Mouse (Mus musculus) adrenal gland, postnatal 25 days (tissue): ENCODE results near the gene Tbc1d2b. TPM values are rescaled to one million over a fixed set of nuclear protein-coding genes. Genes with fewer than 3 reads are reported as not detected.

Experiments used
- DNase-seq: peaks from one replicate; pipeline ENCODE4 v3.0.0; 2021; ENCODE audit warnings: mixed read lengths
- total RNA-seq: library from RNA; stranded (reverse); gene quantifications from 2 replicates; pipeline ENCODE4 v1.2.3, GENCODE M21; 2021

Gene Tbc1d2b
- total RNA-seq, 1 experiment from 2014 or later: 44.4 TPM

- no peak for DNase-seq
Measured at GRCm38 (mm10) chr9:90265322-90266039, 5.1 kb downstream of the Tbc1d2b start.

DNA sequence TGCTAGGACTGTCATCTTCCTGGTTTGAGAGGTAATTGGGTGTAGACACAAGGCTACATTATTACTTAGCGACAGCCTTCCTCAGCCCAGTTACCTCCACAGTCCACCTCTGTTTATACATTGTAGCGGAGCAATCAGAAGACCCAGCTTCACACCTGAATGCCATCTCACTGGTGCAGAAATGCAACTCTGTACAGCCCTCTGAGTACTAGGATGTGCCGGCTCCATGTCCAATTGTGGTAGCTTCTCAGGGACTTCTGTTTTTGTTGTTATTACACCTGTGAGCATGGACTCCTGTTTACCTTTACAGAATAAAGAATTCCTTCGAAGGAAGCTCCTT is 7.3 kb downstream of the Tbc1d2b start:
- DNase-seq: no peak

GRCm38 (mm10) chr9:90262591-90263339 is 7.8 kb downstream of the Tbc1d2b start:
- no peak for DNase-seq

DNA sequence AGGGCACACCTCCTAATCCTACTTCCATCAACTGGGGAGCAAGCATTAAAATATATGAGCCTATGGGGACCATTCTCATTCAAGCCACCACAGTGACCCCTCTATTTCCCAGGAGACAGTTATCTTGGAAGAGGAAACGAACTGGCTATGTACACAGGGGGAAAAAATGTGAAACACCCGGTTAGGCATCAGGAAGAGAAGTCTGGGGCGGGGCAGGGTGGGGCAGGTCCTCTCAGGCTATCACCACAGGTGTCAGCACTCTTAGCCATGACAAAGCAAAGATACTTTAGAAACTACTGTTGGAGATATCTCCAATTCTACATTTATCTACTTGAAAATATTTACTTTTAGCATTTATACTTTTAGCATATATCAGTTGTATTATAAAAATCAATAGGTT is 8.5 kb downstream of the Tbc1d2b start:
- no peak for DNase-seq

DNA sequence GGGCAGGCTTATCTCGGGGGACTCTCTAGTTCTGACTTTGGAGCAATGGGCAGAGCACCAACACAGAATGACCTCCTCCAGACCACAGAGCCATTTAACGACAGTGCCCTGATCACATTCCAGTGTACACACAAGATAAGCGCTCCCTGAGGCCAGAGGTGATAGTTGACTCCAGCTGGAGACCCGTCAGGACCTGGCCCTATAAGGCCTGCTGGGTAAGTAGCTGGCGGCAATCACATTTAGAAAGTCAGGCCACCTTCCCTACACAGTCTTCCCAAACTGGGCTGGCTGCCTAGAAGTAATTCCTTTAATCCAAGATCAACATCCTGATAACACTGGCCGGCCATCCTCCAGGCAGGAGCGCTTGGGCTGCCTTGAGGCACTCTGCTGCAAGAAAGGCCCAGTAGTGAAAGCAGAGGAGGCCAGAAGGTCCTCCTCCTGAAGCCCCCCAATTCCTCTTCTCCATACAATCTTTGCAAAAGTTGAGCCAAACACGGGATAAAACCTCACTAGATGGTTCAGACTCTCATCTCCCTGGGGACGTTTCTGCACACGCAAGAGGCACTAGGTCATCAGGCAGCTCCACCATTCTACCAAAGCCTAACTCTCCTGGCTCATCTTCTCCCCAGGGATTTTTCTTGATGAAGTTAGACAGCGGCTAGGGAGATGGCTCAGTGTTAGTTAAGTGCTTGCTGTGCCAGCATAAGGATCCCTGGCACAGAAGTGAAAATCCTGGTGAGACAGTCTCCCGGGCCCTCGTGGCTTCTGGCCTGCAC is 9.8 kb downstream of the Tbc1d2b start:
- DNase-seq: no peak

DNA sequence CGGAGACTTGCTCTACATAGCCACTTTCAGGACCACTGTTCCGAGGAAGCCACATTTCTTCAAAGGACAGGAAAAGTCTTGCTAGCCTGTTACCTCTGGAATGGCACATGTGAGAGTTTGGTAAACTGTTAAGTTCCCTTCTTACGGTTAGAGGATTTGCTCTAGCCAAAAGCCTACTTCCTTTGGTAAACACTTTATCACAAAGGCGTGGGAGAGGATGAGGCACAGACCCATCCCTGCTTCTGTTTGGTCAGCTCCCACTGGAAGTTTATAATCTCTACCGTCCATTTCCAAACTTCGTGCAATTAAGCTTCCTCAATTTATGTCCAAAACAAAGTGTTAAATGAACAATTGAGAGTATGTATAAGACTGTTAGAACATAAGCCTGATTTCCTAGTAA is 10.5 kb downstream of the Tbc1d2b start:
- DNase-seq: no peak

- no peak for DNase-seq
Measured at GRCm38 (mm10) chr9:90259400-90259950, 11.1 kb downstream of the Tbc1d2b start.

- no peak for DNase-seq
Measured at GRCm38 (mm10) chr9:90257754-90258531, 12.7 kb downstream of the Tbc1d2b start.

- DNase-seq: no peak
Measured at GRCm38 (mm10) chr9:90257220-90257619, 13.4 kb downstream of the Tbc1d2b start.

- DNase-seq: no peak
Measured at GRCm38 (mm10) chr9:90255844-90256405, 14.7 kb downstream of the Tbc1d2b start.

DNA sequence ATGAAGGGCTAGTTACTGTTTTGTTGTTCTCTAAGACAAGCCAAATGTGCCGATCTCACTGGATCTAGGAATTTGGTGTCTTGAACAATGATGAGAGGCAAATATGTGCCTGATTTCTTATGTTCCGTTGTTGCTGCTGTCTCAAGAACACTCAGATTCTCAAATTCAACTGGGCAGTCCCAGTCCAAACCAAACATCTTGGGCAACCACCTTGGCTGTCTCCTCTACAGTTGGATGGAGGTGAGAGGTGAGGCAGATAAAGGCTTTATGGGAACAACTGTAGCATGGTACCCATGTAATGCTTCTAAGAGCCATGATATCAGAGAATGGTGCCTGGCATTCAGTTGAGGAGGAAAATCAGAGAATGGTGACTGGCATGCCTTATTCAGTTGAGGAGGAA is 17.4 kb downstream of the Tbc1d2b start:
- no peak for DNase-seq

DNA sequence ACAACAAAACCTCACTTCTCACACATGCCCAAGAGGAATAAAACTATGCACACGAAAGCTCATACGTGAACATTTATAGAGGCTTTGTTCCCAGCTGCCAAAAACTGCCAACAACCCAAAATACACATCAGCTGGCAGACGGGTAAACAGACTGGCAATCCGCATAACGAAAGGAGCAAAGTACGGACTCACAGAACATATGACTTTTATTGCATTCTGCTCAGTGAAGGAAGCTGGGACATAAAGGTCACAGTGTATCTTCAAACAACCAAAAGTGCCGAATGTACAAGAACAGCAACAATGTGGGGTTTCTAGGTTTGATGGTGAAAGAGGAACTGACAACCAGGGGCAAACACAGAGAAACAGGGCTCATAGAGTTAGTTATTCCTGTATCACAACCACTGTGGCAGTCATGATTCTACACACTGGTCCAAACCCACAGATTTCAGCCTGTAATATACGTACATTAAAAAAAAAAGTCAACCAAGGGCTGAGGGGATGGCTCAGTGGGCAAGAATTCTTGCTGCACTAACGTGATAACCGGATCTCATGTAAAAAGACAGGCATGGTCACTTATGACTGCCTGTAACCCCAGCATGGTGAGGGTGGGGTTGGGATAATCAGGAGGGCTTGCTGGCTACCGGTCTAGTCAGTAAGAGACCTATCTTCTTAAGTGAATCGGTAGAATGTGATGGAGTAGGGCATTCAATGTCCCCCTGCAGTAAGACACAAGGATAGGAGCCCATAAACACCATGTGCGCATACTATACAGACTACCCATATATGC is 19.4 kb downstream of the Tbc1d2b start:
- no peak for DNase-seq

GRCm38 (mm10) chr9:90250141-90250775 is 20.3 kb downstream of the Tbc1d2b start:
- DNase-seq: no peak

DNA sequence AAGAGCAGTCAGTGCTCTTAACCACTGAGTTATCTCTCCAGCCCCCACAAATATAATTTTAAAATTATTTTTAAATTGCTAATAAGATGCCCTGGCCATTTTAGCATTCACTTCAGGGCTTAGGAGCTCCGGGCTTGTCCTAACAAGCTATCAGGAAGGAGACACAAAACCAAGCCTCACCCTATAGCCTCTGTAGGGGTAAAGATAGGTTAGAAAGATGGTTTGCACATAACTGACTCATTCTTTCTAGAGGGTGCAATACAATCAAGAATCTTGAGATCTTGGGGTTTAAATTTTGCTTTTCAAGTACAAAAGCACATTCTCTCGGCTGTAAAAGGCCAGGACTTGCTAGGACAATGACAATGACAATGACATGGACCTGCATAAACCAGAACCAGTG is 21.6 kb downstream of the Tbc1d2b start:
- DNase-seq: no peak

GRCm38 (mm10) chr9:90248326-90248725 is 22.3 kb downstream of the Tbc1d2b start:
- no peak for DNase-seq

DNA sequence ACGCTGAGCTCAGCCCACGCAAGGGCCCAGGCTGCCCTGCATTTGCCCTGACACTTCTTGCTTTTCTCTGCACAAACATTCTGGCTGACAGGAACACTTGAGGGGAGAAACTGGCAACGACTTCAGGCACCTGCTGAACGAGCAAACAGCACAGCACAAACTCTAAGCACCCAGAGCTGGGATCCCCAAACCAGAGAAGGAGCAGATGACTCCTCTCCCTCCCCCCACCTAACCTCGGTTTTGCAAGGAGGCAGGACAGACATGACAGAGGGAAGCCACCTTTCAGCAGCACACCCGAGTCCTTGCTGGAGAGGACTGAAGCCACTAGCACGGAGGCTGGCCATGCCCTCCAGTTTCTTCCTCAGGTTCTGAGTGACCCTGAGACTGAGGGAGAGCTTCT is 23.3 kb downstream of the Tbc1d2b start:
- no peak for DNase-seq

GRCm38 (mm10) chr9:90245781-90246180 is 24.8 kb downstream of the Tbc1d2b start:
- DNase-seq: no peak

GRCm38 (mm10) chr9:90245206-90245605 is 25.4 kb downstream of the Tbc1d2b start:
- DNase-seq: no peak

GRCm38 (mm10) chr9:90244301-90245151 is 26.1 kb downstream of the Tbc1d2b start:
- DNase-seq: no peak
